Mouse (Mus musculus) liver, embryonic 14.5 days (tissue): Measurements from ENCODE around the gene Afg3l1. TPM values are rescaled to one million over a fixed set of nuclear protein-coding genes. Genes with fewer than 3 reads are reported as not detected.
"Not testable (repeated sequence)": the region's sequence is repeated elsewhere in the genome, so short reads cannot be mapped to it uniquely, and the experiment has no call there.

Source experiments
- ATAC-seq: fragments of 200-750 bp; cut with Nextera tagmentation; 2 replicates; pipeline ENCODE4 v1.8.0; 2017; ENCODE audit warnings: moderate number of reproducible peaks, mild to moderate bottlenecking, moderate library complexity; ENCODE audit not compliant: insufficient read depth
- DNase-seq, 3 experiments: peaks; one replicate each; pipeline ENCODE4 v3.0.0-alpha.2; 2012 to 2013; ENCODE audit warnings: low read depth in 3 of 3, low spot score in 3 of 3
- H3K27ac ChIP-seq: fragments of 300-500 bp; sonication (generic); 2 replicates; pipeline ENCODE4 v1.5.1; 2014; ENCODE audit warnings: moderate library complexity, mild to moderate bottlenecking, control low read depth, inconsistent platforms
- H3K27me3 ChIP-seq: fragments of 300-500 bp; sonication (generic); 2 replicates; pipeline ENCODE4 v1.6.1; 2014; ENCODE audit warnings: mild to moderate bottlenecking, low read length, moderate library complexity; ENCODE audit not compliant: control insufficient read depth, insufficient read depth
- H3K36me3 ChIP-seq: fragments of 300-500 bp; sonication (generic); replicated peaks from 2 replicates; pipeline ENCODE4 v1.6.1; 2014; ENCODE audit warnings: low read depth; ENCODE audit not compliant: control insufficient read depth, insufficient read depth
- H3K4me1 ChIP-seq, 2 experiments: fragments of 200-500 bp in 1 of 2; fragments of 300-500 bp in 1 of 2; sonication (generic) in 1 of 2; replicated peaks; 2 replicates each; pipeline ENCODE4 v1.6.1; 2012 to 2014; ENCODE audit warnings: antibody characterized with exemption in 1 of 2, inconsistent platforms in 1 of 2, low read length in 1 of 2; ENCODE audit not compliant: control insufficient read depth in 2 of 2, insufficient read depth in 2 of 2
- H3K4me2 ChIP-seq: fragments of 300-500 bp; sonication (generic); 2 replicates; pipeline ENCODE4 v1.6.1; 2014; ENCODE audit warnings: low read depth, mild to moderate bottlenecking, control low read depth, moderate library complexity
- H3K4me3 ChIP-seq, 2 experiments: fragments of 200-500 bp in 1 of 2; fragments of 300-500 bp in 1 of 2; sonication (generic) in 1 of 2; 2 replicates each; pipeline ENCODE4 v1.5.1; 2012 to 2014; ENCODE audit warnings: low read depth in 2 of 2, low read length in 2 of 2, mild to moderate bottlenecking in 2 of 2, control low read depth in 1 of 2, inconsistent platforms in 1 of 2, moderate library complexity in 1 of 2; ENCODE audit not compliant: insufficient read depth in 1 of 2
- H3K9ac ChIP-seq: fragments of 300-500 bp; sonication (generic); replicated peaks from 2 replicates; pipeline ENCODE4 v1.6.1; 2014; ENCODE audit warnings: mild to moderate bottlenecking, control low read depth, moderate library complexity
- H3K9me3 ChIP-seq: fragments of 300-500 bp; sonication (generic); 2 replicates; pipeline ENCODE4 v1.6.1; 2016; ENCODE audit warnings: low read length, mixed read lengths; ENCODE audit not compliant: control insufficient read depth
- CTCF ChIP-seq: IDR thresholded peaks from 2 replicates; pipeline ENCODE4 v1.5.1; 2016; ENCODE audit warnings: antibody characterized with exemption, low read depth, control low read depth
- EP300 ChIP-seq: IDR thresholded peaks from 2 replicates; pipeline ENCODE4 v1.6.1; 2016; ENCODE audit warnings: antibody characterized with exemption, low read depth
- WGBS: fragments of 180-500 bp; shearing (Covaris S2); extraction: QIAGEN DNeasy Blood & Tissue Kit; methylation state at CpG from one replicate; pipeline ENCODE4 v1.1.7; 2014; ENCODE audit not compliant: insufficient replicate concordance; 5-methylcytosine and 5-hydroxymethylcytosine counted together
- polyA plus RNA-seq, 2 experiments: library from polyadenylated mRNA; depleted of rRNA in 1 of 2; stranded (reverse) in 1 of 2; unstranded in 1 of 2; fragments of >200 nt; fragmentation: Nextera tagmentation in 1 of 2; extraction: Ambion mirVana in 1 of 2; gene quantifications; 2 replicates each; pipeline versions ENCODE4 v1.2.1 to v1.2.3; 2012 to 2014

Afg3l1 gene
- polyA plus RNA-seq, 2 experiments = 12.6 to 13.4 TPM

- no peak for DNase-seq
- H3K4me2 ChIP-seq = no peak overlapping the region
- H3K4me3 ChIP-seq = no peak overlapping the region
- no peaks in the 10 kb centered on the region for H3K9me3 ChIP-seq
- no peak for ATAC-seq
- 19% methylated on average over 10 of the region's 10 CpGs for WGBS
- H3K27me3 ChIP-seq = no peaks in the 10 kb centered on the region
- TF ChIP-seq CTCF (no peak), EP300 (no peak)
- no peak overlapping the region for H3K9ac ChIP-seq
- no peaks in the 10 kb centered on the region for H3K4me1 ChIP-seq
- no peak overlapping the region for H3K27ac ChIP-seq
- no peaks in the 10 kb centered on the region for H3K36me3 ChIP-seq
Measured at GRCm38 (mm10) chr8:123536990-123537380, 59.3 kb downstream of the Afg3l1 start.

GRCm38 (mm10) chr8:123537641-123538040 lies 59.9 kb downstream of the Afg3l1 start:
- H3K36me3 ChIP-seq, H3K4me2 ChIP-seq, DNase-seq, H3K27me3 ChIP-seq, H3K27ac ChIP-seq, H3K9me3 ChIP-seq, H3K4me3 ChIP-seq, H3K4me1 ChIP-seq, H3K9ac ChIP-seq, ATAC-seq: not testable (repeated sequence)
- WGBS = 86% methylated on average over 3 of the region's 14 CpGs

Other genes with a start within 250 kb of the Afg3l1 start
- 0.87 and 0.92 TPM in 2 replicates for gene Spata2l, start 241.7 kb upstream of the Afg3l1 start, polyA plus RNA-seq (2012; rRNA removed)
- gene Spata2l, start 241.7 kb upstream of the Afg3l1 start, polyA plus RNA-seq (2014; fragmentation: Nextera tagmentation; extraction: Ambion mirVana) = 1.5 TPM in 2 replicates
- gene Zfp276, start 223.7 kb upstream of the Afg3l1 start, polyA plus RNA-seq (2012; rRNA removed) = 8.4 and 8.9 TPM in 2 replicates
- 4.7 and 5.9 TPM in 2 replicates for gene Zfp276, start 223.7 kb upstream of the Afg3l1 start, polyA plus RNA-seq (2014; fragmentation: Nextera tagmentation; extraction: Ambion mirVana)
- 7.8 and 8.5 TPM in 2 replicates for gene Vps9d1, start 223.6 kb upstream of the Afg3l1 start, polyA plus RNA-seq (2012; rRNA removed)
- 2.4 and 3.8 TPM in 2 replicates for gene Vps9d1, start 223.6 kb upstream of the Afg3l1 start, polyA plus RNA-seq (2014; fragmentation: Nextera tagmentation; extraction: Ambion mirVana)
- 22.8 and 24.6 TPM in 2 replicates for gene Fanca, start 159.3 kb upstream of the Afg3l1 start, polyA plus RNA-seq (2012; rRNA removed)
- gene Fanca, start 159.3 kb upstream of the Afg3l1 start, polyA plus RNA-seq (2014; fragmentation: Nextera tagmentation; extraction: Ambion mirVana) = 17.3 and 19.4 TPM in 2 replicates
- gene Spire2, start 145.2 kb upstream of the Afg3l1 start, polyA plus RNA-seq (2012; rRNA removed) = 3.0 TPM in 2 replicates
- 2.2 and 2.9 TPM in 2 replicates for gene Spire2, start 145.2 kb upstream of the Afg3l1 start, polyA plus RNA-seq (2014; fragmentation: Nextera tagmentation; extraction: Ambion mirVana)
- gene Tcf25, start 104.2 kb upstream of the Afg3l1 start, polyA plus RNA-seq (2012; rRNA removed) = 37.8 and 45.6 TPM in 2 replicates
- 44.0 and 53.1 TPM in 2 replicates for gene Tcf25, start 104.2 kb upstream of the Afg3l1 start, polyA plus RNA-seq (2014; fragmentation: Nextera tagmentation; extraction: Ambion mirVana)
- 0.03 TPM in 2 replicates for gene Mc1r, start 70.8 kb upstream of the Afg3l1 start, polyA plus RNA-seq (2012; rRNA removed)
- gene Mc1r, start 70.8 kb upstream of the Afg3l1 start, polyA plus RNA-seq (2014; fragmentation: Nextera tagmentation; extraction: Ambion mirVana) = not detected in 2 replicates
- gene Tubb3, start 66.5 kb upstream of the Afg3l1 start, polyA plus RNA-seq (2012; rRNA removed) = 0.70 and 3.8 TPM in 2 replicates
- gene Tubb3, start 66.5 kb upstream of the Afg3l1 start, polyA plus RNA-seq (2014; fragmentation: Nextera tagmentation; extraction: Ambion mirVana) = 0.29 and 0.42 TPM in 2 replicates
- gene Def8, start 54.4 kb upstream of the Afg3l1 start, polyA plus RNA-seq (2012; rRNA removed) = 7.1 and 8.0 TPM in 2 replicates
- gene Def8, start 54.4 kb upstream of the Afg3l1 start, polyA plus RNA-seq (2014; fragmentation: Nextera tagmentation; extraction: Ambion mirVana) = 10.5 and 12.6 TPM in 2 replicates
- 0.03 and 0.15 TPM in 2 replicates for gene Dbndd1, start 37.6 kb downstream of the Afg3l1 start, polyA plus RNA-seq (2012; rRNA removed)
- gene Dbndd1, start 37.6 kb downstream of the Afg3l1 start, polyA plus RNA-seq (2014; fragmentation: Nextera tagmentation; extraction: Ambion mirVana) = 0.15 TPM in 1 of 2 replicates, not detected in the other
- gene Gas8, start 40.9 kb downstream of the Afg3l1 start, polyA plus RNA-seq (2012; rRNA removed) = 1.8 and 3.4 TPM in 2 replicates
- gene Gas8, start 40.9 kb downstream of the Afg3l1 start, polyA plus RNA-seq (2014; fragmentation: Nextera tagmentation; extraction: Ambion mirVana) = 2.3 and 3.5 TPM in 2 replicates
- 1.6 and 2.7 TPM in 2 replicates for gene Rhou, start 176.0 kb downstream of the Afg3l1 start, polyA plus RNA-seq (2012; rRNA removed)
- gene Rhou, start 176.0 kb downstream of the Afg3l1 start, polyA plus RNA-seq (2014; fragmentation: Nextera tagmentation; extraction: Ambion mirVana) = 0.96 and 1.2 TPM in 2 replicates